Mouse (Mus musculus): ENCODE measurements around the gene Rph3al. TPM values are rescaled to one million over a fixed set of nuclear protein-coding genes. Genes with fewer than 3 reads are reported as not detected.

Rph3al gene
- polyA plus RNA-seq, 1 experiment from 2014 or later: 1.2 TPM

GRCm38 (mm10) chr11:75839536-75840430 lies 98.4 kb downstream of the Rph3al start:
- H3K9me3 ChIP-seq (ENCODE audit: control insufficient read depth, low read length): no peaks in the 10 kb centered on the region
- no peak overlapping the region for H3K9ac ChIP-seq (ENCODE audit: low read length)
- no peaks in the 10 kb centered on the region for H3K36me3 ChIP-seq (ENCODE audit: control insufficient read depth, insufficient read depth, low read length)
- DNase-seq (ENCODE audit: low spot score) (no peak), ATAC-seq (ENCODE audit: insufficient read depth, low FRiP score, low TSS enrichment) (no peak)
- no peak overlapping the region for H3K4me3 ChIP-seq (ENCODE audit: low read depth, low read length)
- no peaks in the 10 kb centered on the region for H3K27me3 ChIP-seq (ENCODE audit: control insufficient read depth, insufficient read depth, low read length)
- no peak overlapping the region for H3K4me2 ChIP-seq (ENCODE audit: low read depth)
- H3K27ac ChIP-seq (ENCODE audit: low read depth, low read length): no peak overlapping the region
- 84% methylated on average over 12 of the region's 12 CpGs for WGBS
- no peaks in the 10 kb centered on the region for H3K4me1 ChIP-seq (ENCODE audit: control insufficient read depth, insufficient read depth, low read length)

- Histone ChIP-seq H3K4me2 (ENCODE audit: low read depth) (no peak overlapping the region), H3K27me3 (ENCODE audit: control insufficient read depth, insufficient read depth, low read length) (no peaks in the 10 kb centered on the region), H3K9ac (ENCODE audit: low read length) (no peak overlapping the region), H3K4me1 (ENCODE audit: control insufficient read depth, insufficient read depth, low read length) (no peaks in the 10 kb centered on the region), H3K27ac (ENCODE audit: low read depth, low read length) (no peak overlapping the region), H3K4me3 (ENCODE audit: low read depth, low read length) (no peak overlapping the region), H3K9me3 (ENCODE audit: control insufficient read depth, low read length) (no peaks in the 10 kb centered on the region), H3K36me3 (ENCODE audit: control insufficient read depth, insufficient read depth, low read length) (no peaks in the 10 kb centered on the region)
- no peak for DNase-seq (ENCODE audit: low spot score)
- WGBS: 65% methylated on average over 10 of the region's 10 CpGs
- no peak for ATAC-seq (ENCODE audit: insufficient read depth, low FRiP score, low TSS enrichment)
Measured at GRCm38 (mm10) chr11:75838861-75839426, 99.3 kb downstream of the Rph3al start.

GRCm38 (mm10) chr11:75836240-75836610 lies 102.0 kb downstream of the Rph3al start:
- ATAC-seq (ENCODE audit: insufficient read depth, low FRiP score, low TSS enrichment) (no peak), DNase-seq (ENCODE audit: low spot score) (no peak)
- Histone ChIP-seq H3K9ac (ENCODE audit: low read length) (no peak overlapping the region), H3K27me3 (ENCODE audit: control insufficient read depth, insufficient read depth, low read length) (no peaks in the 10 kb centered on the region), H3K36me3 (ENCODE audit: control insufficient read depth, insufficient read depth, low read length) (no peaks in the 10 kb centered on the region), H3K27ac (ENCODE audit: low read depth, low read length) (no peak overlapping the region), H3K9me3 (ENCODE audit: control insufficient read depth, low read length) (no peaks in the 10 kb centered on the region), H3K4me2 (ENCODE audit: low read depth) (no peak overlapping the region), H3K4me3 (ENCODE audit: low read depth, low read length) (no peak overlapping the region), H3K4me1 (ENCODE audit: control insufficient read depth, insufficient read depth, low read length) (no peaks in the 10 kb centered on the region)
- WGBS: 59% methylated on average over 10 of the region's 11 CpGs

GRCm38 (mm10) chr11:75835587-75836239 lies 102.5 kb downstream of the Rph3al start:
- Histone ChIP-seq H3K4me2 (ENCODE audit: low read depth) (no peak overlapping the region), H3K27ac (ENCODE audit: low read depth, low read length) (no peak overlapping the region), H3K9ac (ENCODE audit: low read length) (no peak overlapping the region), H3K4me1 (ENCODE audit: control insufficient read depth, insufficient read depth, low read length) (no peaks in the 10 kb centered on the region), H3K9me3 (ENCODE audit: control insufficient read depth, low read length) (no peaks in the 10 kb centered on the region), H3K4me3 (ENCODE audit: low read depth, low read length) (no peak overlapping the region), H3K36me3 (ENCODE audit: control insufficient read depth, insufficient read depth, low read length) (no peaks in the 10 kb centered on the region), H3K27me3 (ENCODE audit: control insufficient read depth, insufficient read depth, low read length) (no peaks in the 10 kb centered on the region)
- ATAC-seq (ENCODE audit: insufficient read depth, low FRiP score, low TSS enrichment) (no peak), DNase-seq (ENCODE audit: low spot score) (no peak)
- WGBS: 81% methylated on average over 11 of the region's 11 CpGs

GRCm38 (mm10) chr11:75833081-75833480 lies 105.1 kb downstream of the Rph3al start:
- H3K4me1 ChIP-seq (ENCODE audit: control insufficient read depth, insufficient read depth, low read length): no peaks in the 10 kb centered on the region
- H3K4me2 ChIP-seq (ENCODE audit: low read depth): no peak overlapping the region
- 86% methylated on average over 6 of the region's 6 CpGs for WGBS
- no peaks in the 10 kb centered on the region for H3K27me3 ChIP-seq (ENCODE audit: control insufficient read depth, insufficient read depth, low read length)
- no peaks in the 10 kb centered on the region for H3K36me3 ChIP-seq (ENCODE audit: control insufficient read depth, insufficient read depth, low read length)
- H3K27ac ChIP-seq (ENCODE audit: low read depth, low read length): no peak overlapping the region
- no peak for ATAC-seq (ENCODE audit: insufficient read depth, low FRiP score, low TSS enrichment)
- DNase-seq (ENCODE audit: low spot score): no peak
- H3K9ac ChIP-seq (ENCODE audit: low read length): no peak overlapping the region
- no peak overlapping the region for H3K4me3 ChIP-seq (ENCODE audit: low read depth, low read length)
- H3K9me3 ChIP-seq (ENCODE audit: control insufficient read depth, low read length): no peaks in the 10 kb centered on the region

GRCm38 (mm10) chr11:75830386-75830785 lies 107.8 kb downstream of the Rph3al start:
- DNase-seq (ENCODE audit: low spot score): no peak
- Histone ChIP-seq H3K9me3 (ENCODE audit: control insufficient read depth, low read length) (no peaks in the 10 kb centered on the region), H3K9ac (ENCODE audit: low read length) (no peak overlapping the region), H3K4me2 (ENCODE audit: low read depth) (no peak overlapping the region), H3K27me3 (ENCODE audit: control insufficient read depth, insufficient read depth, low read length) (no peaks in the 10 kb centered on the region), H3K4me3 (ENCODE audit: low read depth, low read length) (no peak overlapping the region), H3K27ac (ENCODE audit: low read depth, low read length) (no peak overlapping the region), H3K4me1 (ENCODE audit: control insufficient read depth, insufficient read depth, low read length) (no peaks in the 10 kb centered on the region), H3K36me3 (ENCODE audit: control insufficient read depth, insufficient read depth, low read length) (no peaks in the 10 kb centered on the region)
- 91% methylated on average over 3 of the region's 3 CpGs for WGBS
- no peak for ATAC-seq (ENCODE audit: insufficient read depth, low FRiP score, low TSS enrichment)

- Histone ChIP-seq H3K4me3 (ENCODE audit: low read depth, low read length) (no peak overlapping the region), H3K36me3 (ENCODE audit: control insufficient read depth, insufficient read depth, low read length) (no peaks in the 10 kb centered on the region), H3K4me1 (ENCODE audit: control insufficient read depth, insufficient read depth, low read length) (no peaks in the 10 kb centered on the region), H3K27me3 (ENCODE audit: control insufficient read depth, insufficient read depth, low read length) (no peaks in the 10 kb centered on the region), H3K9ac (ENCODE audit: low read length) (no peak overlapping the region), H3K4me2 (ENCODE audit: low read depth) (no peak overlapping the region), H3K27ac (ENCODE audit: low read depth, low read length) (no peak overlapping the region), H3K9me3 (ENCODE audit: control insufficient read depth, low read length) (no peaks in the 10 kb centered on the region)
- 84% methylated on average over 8 of the region's 8 CpGs for WGBS
- ATAC-seq (ENCODE audit: insufficient read depth, low FRiP score, low TSS enrichment): no peak
- no peak for DNase-seq (ENCODE audit: low spot score)
Measured at GRCm38 (mm10) chr11:75827414-75827813, 110.8 kb downstream of the Rph3al start.

- Histone ChIP-seq H3K4me2 (ENCODE audit: low read depth) (no peak overlapping the region), H3K9me3 (ENCODE audit: control insufficient read depth, low read length) (no peaks in the 10 kb centered on the region), H3K27ac (ENCODE audit: low read depth, low read length) (no peak overlapping the region), H3K9ac (ENCODE audit: low read length) (no peak overlapping the region), H3K4me3 (ENCODE audit: low read depth, low read length) (no peak overlapping the region), H3K27me3 (ENCODE audit: control insufficient read depth, insufficient read depth, low read length) (no peaks in the 10 kb centered on the region), H3K36me3 (ENCODE audit: control insufficient read depth, insufficient read depth, low read length) (no peaks in the 10 kb centered on the region), H3K4me1 (ENCODE audit: control insufficient read depth, insufficient read depth, low read length) (no peaks in the 10 kb centered on the region)
- no peak for ATAC-seq (ENCODE audit: insufficient read depth, low FRiP score, low TSS enrichment)
- 57% methylated on average over 7 of the region's 7 CpGs for WGBS
- DNase-seq (ENCODE audit: low spot score): no peak
Measured at GRCm38 (mm10) chr11:75823506-75823905, 114.7 kb downstream of the Rph3al start.

Data from neural tube, embryonic 11.5 days (tissue).